Mouse (Mus musculus): Measurements from ENCODE around the gene Asb1.

GRCm38 (mm10) chr1:91564004-91564403 lies 23.7 kb downstream of the Asb1 start:
- TF ChIP-seq CTCF (IDR thresholded peaks at IDR 0.05; ENCODE audit: control insufficient read depth, insufficient read depth, insufficient replicate concordance, low read depth, low read length) (no peak), POLR2A (IDR thresholded peaks at IDR 0.05; ENCODE audit: control insufficient read depth, low read depth, low read length) (no peak)

Data from testis, adult 2 months (tissue).